Mouse (Mus musculus): ENCODE measurements around the gene Fezf2.

- TF ChIP-seq CTCF (IDR thresholded peaks at IDR 0.05; ENCODE audit: borderline replicate concordance, extremely low read depth, insufficient read depth, insufficient read length) (no peak), POLR2A (IDR thresholded peaks at IDR 0.05; ENCODE audit: borderline replicate concordance, extremely low read depth, insufficient read depth, insufficient read length, poor library complexity, severe bottlenecking) (no peak)
Observed at GRCm38 (mm10) chr14:12334925-12335324, 13.1 kb downstream of the Fezf2 start.
